In the genomic region with DNA sequence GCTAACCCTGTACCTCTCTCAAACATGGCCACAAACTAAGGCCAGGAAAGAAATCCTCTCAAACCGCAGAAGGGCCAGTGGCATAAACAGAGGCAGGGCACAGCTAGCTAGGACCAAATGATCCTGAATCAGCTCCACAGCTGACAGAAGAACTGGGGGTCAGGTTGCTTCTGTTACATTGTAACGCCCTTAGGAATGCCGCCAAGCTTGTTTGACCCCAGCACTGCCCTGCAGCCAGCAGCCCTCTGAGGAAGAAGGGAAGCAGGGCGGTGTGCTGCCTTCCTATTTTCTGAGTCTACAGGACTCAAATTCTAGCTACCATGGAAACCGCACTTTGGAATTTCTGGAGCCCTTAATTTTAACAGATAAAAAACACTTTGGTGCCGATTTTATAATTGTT, we compare ENCODE assay signal across 15 mouse cellular contexts. TPM values are rescaled to one million over a fixed set of nuclear protein-coding genes. Genes with fewer than 3 reads are reported as not detected.
DNase-seq lines count a peak whose midpoint lies in the region; ATAC-seq and TF ChIP-seq lines count a peak whose summit lies in the region.
"Had no signal": no experiment of that assay in that cellular context is flagged by ENCODE, and none has a peak within 500 bp of the region (broad histone marks: within the 10 kb centered on the region; RNA-seq: fewer than 3 reads in every experiment).

No protein-coding gene starts in this region.

- peak; percentile 32 for DNase-seq in limb, embryonic 11.5 days (ENCODE audit: low spot score)
- DNase-seq in limb, embryonic 10.5 days (ENCODE audit: low spot score): no peak
- DNase-seq in brain, adult 2 months (ENCODE audit: low read depth, low spot score): peak; percentile 45
- DNase-seq in thymus, postnatal 4 days: no peak
- no peak for DNase-seq in gastrocnemius, postnatal 14 days
- DNase-seq: cerebellum, adult 8-10 months; thymus, adult 18-20 months had no signal

- ATAC-seq in limb, embryonic 11.5 days (ENCODE audit: insufficient number of reproducible peaks, low FRiP score, low TSS enrichment, low read depth): no peak
- 0 out of 2 replicates have a peak, but pooled peaks have one; percentile 17 for ATAC-seq in kidney, embryonic 16.5 days (ENCODE audit: low FRiP score, low TSS enrichment)
- ATAC-seq in erythroid progenitor cell, adult 5-6 weeks (replicated peaks; ENCODE audit: low FRiP score, poor library complexity, severe bottlenecking): no peak
- ATAC-seq: CD4-positive, CD25-positive, alpha-beta regulatory T cell, adult 4 months; forebrain, embryonic 16.5 days had no signal

- TF ChIP-seq CTCF in E14TG2a.4 (conservative IDR thresholded peaks at IDR 0.05; ENCODE audit: low read length): no peak

- peaks cover 3% of the 10 kb centered on the region; the same call in 1 of the 2 replicates for H3K36me3 ChIP-seq in limb, embryonic 11.5 days (ENCODE audit: control insufficient read depth, insufficient read depth, low read length)
- peaks cover 83% of the 10 kb centered on the region for H3K36me3 ChIP-seq in limb, embryonic 10.5 days
- H3K36me3 ChIP-seq in E14TG2a.4 (ENCODE audit: insufficient read depth, low read length): peaks cover 83% of the 10 kb centered on the region
- peaks cover 45% of the 10 kb centered on the region for H3K36me3 ChIP-seq in kidney, embryonic 16.5 days (ENCODE audit: insufficient read depth, low read length)

- no peaks in the 10 kb centered on the region for H3K4me1 ChIP-seq in limb, embryonic 11.5 days (ENCODE audit: control insufficient read depth, insufficient read depth, low read length)
- no peaks in the 10 kb centered on the region for H3K4me1 ChIP-seq in limb, embryonic 10.5 days
- peaks cover 68% of the 10 kb centered on the region for H3K4me1 ChIP-seq in E14TG2a.4 (replicated peaks; ENCODE audit: low read depth, low read length)
- H3K4me1 ChIP-seq in kidney, embryonic 16.5 days (ENCODE audit: insufficient read depth, low read length): 0 out of 2 replicates have a peak, but pooled peaks cover 7% of the 10 kb centered on the region

- intact Hi-C loops in gastrocnemius, postnatal 14 days (cut with DNase I; ENCODE audit: low total_unique reads): no loop called here

- H3K27ac ChIP-seq in limb, embryonic 11.5 days (replicated peaks; ENCODE audit: low read depth, low read length): no peak overlapping the region
- H3K27ac ChIP-seq in limb, embryonic 10.5 days: no peak overlapping the region
- peak overlapping the region; percentile 56; the same call in 1 of the 2 replicates for H3K27ac ChIP-seq in kidney, embryonic 16.5 days (ENCODE audit: low read length)
- H3K27ac ChIP-seq: embryonic facial prominence, embryonic 15.5 days; macrophage had no signal

- no peak overlapping the region for H3K9ac ChIP-seq in limb, embryonic 11.5 days (ENCODE audit: low read length)
- H3K9ac ChIP-seq in kidney, embryonic 16.5 days (replicated peaks; ENCODE audit: low read length): no peak overlapping the region
- H3K9ac ChIP-seq: embryonic facial prominence, embryonic 15.5 days had no signal

- H3K27me3 ChIP-seq in limb, embryonic 11.5 days (ENCODE audit: control insufficient read depth, insufficient read depth, low read length): no peaks in the 10 kb centered on the region
- no peaks in the 10 kb centered on the region for H3K27me3 ChIP-seq in limb, embryonic 10.5 days (ENCODE audit: low read depth, poor library complexity, severe bottlenecking)
- H3K27me3 ChIP-seq in E14TG2a.4 (ENCODE audit: insufficient read depth, low read length): no peaks in the 10 kb centered on the region
- no peaks in the 10 kb centered on the region for H3K27me3 ChIP-seq in kidney, embryonic 16.5 days (ENCODE audit: insufficient read depth, low read length)
- H3K27me3 ChIP-seq: embryonic facial prominence, embryonic 15.5 days had no signal

- H3K9me3 ChIP-seq in limb, embryonic 11.5 days (ENCODE audit: control insufficient read depth, low read length): no peaks in the 10 kb centered on the region
- H3K9me3 ChIP-seq in limb, embryonic 10.5 days (replicated peaks): no peaks in the 10 kb centered on the region
- H3K9me3 ChIP-seq in E14TG2a.4 (ENCODE audit: low read length): no peaks in the 10 kb centered on the region
- no peaks in the 10 kb centered on the region for H3K9me3 ChIP-seq in kidney, embryonic 16.5 days (ENCODE audit: low read length)
- H3K9me3 ChIP-seq: embryonic facial prominence, embryonic 15.5 days had no signal

- no peak overlapping the region for H3K4me2 ChIP-seq in limb, embryonic 11.5 days (ENCODE audit: low read depth, severe bottlenecking)
- no peak overlapping the region for H3K4me2 ChIP-seq in kidney, embryonic 16.5 days (replicated peaks; ENCODE audit: low read depth, low read length)
- H3K4me2 ChIP-seq: embryonic facial prominence, embryonic 15.5 days had no signal

- WGBS in limb, embryonic 11.5 days: 76% methylated on average over 6 of the region's 6 CpGs
- 78% methylated on average over 6 of the region's 6 CpGs for WGBS in limb, embryonic 10.5 days
- 46% methylated on average over 6 of the region's 6 CpGs for WGBS in kidney, embryonic 16.5 days

- H3K4me3 ChIP-seq in limb, embryonic 11.5 days (ENCODE audit: low read depth, low read length): no peak overlapping the region
- no peak overlapping the region for H3K4me3 ChIP-seq in limb, embryonic 10.5 days
- H3K4me3 ChIP-seq in E14TG2a.4 (replicated peaks; ENCODE audit: low read length): 0 out of 2 replicates have a peak overlapping the region, but pooled peaks have one; percentile 3
- no peak overlapping the region for H3K4me3 ChIP-seq in kidney, embryonic 16.5 days (ENCODE audit: low read length)
- H3K4me3 ChIP-seq: embryonic facial prominence, embryonic 15.5 days; myocyte had no signal

RNA-seq across cellular contexts. Expression of gene Cit, which starts 13.6 kb away (rescaled TPM):
- polyA plus RNA-seq in limb, embryonic 11.5 days (2014; fragmentation: Nextera tagmentation; extraction: Ambion mirVana): 30.7 and 33.6 TPM in 2 replicates
- polyA plus RNA-seq in limb, embryonic 10.5 days (2016; fragmentation: Nextera tagmentation; extraction: Ambion mirVana): 36.0 and 39.4 TPM in 2 replicates
- polyA plus RNA-seq in kidney, embryonic 16.5 days (2015; fragmentation: Nextera tagmentation; extraction: Ambion mirVana): 30.4 and 36.6 TPM in 2 replicates
- 133 and 146 TPM in 2 replicates for total RNA-seq in erythroid progenitor cell, adult 5-6 weeks (2015; ENCODE audit: low replicate concordance)
- total RNA-seq in erythroid progenitor cell, adult 5-6 weeks (2017; ENCODE audit: low replicate concordance): 411 and 513 TPM in 2 replicates
- 1 to 10 TPM; 2.9 to 4.6 TPM for total RNA-seq in gastrocnemius, postnatal 14 days (2021)

Comparison
In these comparisons a context has a peak if more than half of its experiments do, and no peak if none do; other contexts are left out.
1. DNase-seq: peak in limb, embryonic 11.5 days (single experiment) and brain, adult 2 months (single experiment); none in limb, embryonic 10.5 days (single experiment), thymus, postnatal 4 days (single experiment) and gastrocnemius, postnatal 14 days (single experiment).